Mouse (Mus musculus) ES-E14 (cell line): ENCODE measurements around the gene Vsir. TPM values are rescaled to one million over a fixed set of nuclear protein-coding genes. Genes with fewer than 3 reads are reported as not detected.

Experiments
- DNase-seq: peaks from one replicate; pipeline ENCODE4 v3.0.0-alpha.2; 2013; ENCODE audit warnings: low read depth, low spot score
- H3K27ac ChIP-seq: 2 replicates; pipeline ENCODE4 v1.5.1; 2012; ENCODE audit warnings: low read depth, mild to moderate bottlenecking, low read length, moderate library complexity, mixed read lengths; ENCODE audit not compliant: poor library complexity, insufficient read depth, severe bottlenecking
- H3K36me3 ChIP-seq: 2 replicates; pipeline ENCODE4 v1.6.1; 2012; ENCODE audit warnings: mild to moderate bottlenecking, low read length, moderate library complexity, mixed read lengths; ENCODE audit not compliant: control insufficient read depth, poor library complexity, insufficient read depth, severe bottlenecking
- H3K4me1 ChIP-seq, 2 experiments: fragments of 150-350 bp in 1 of 2; sonication (generic) in 1 of 2; 2 replicates each; pipeline ENCODE4 v1.6.1; 2012; ENCODE audit warnings: low read length in 2 of 2, mild to moderate bottlenecking in 1 of 2, mixed read lengths in 1 of 2; ENCODE audit not compliant: control insufficient read depth in 2 of 2, insufficient read depth in 2 of 2, poor library complexity in 1 of 2
- H3K4me3 ChIP-seq, 2 experiments: fragments of 150-350 bp in 1 of 2; sonication (generic) in 1 of 2; 2 replicates each; pipeline ENCODE4 v1.5.1; 2012; ENCODE audit warnings: low read length in 2 of 2, low read depth in 1 of 2, mild to moderate bottlenecking in 1 of 2, mixed read lengths in 1 of 2; ENCODE audit not compliant: insufficient read depth in 1 of 2, poor library complexity in 1 of 2, severe bottlenecking in 1 of 2
- H3K9ac ChIP-seq: 2 replicates; pipeline ENCODE4 v1.6.1; 2012; ENCODE audit warnings: low read depth, mild to moderate bottlenecking, low read length, mixed read lengths; ENCODE audit not compliant: poor library complexity, insufficient read depth, severe bottlenecking
- H3K9me3 ChIP-seq: fragments of 150-350 bp; sonication (generic); 2 replicates; pipeline ENCODE4 v1.6.1; 2012; ENCODE audit warnings: low read depth, mild to moderate bottlenecking, low read length; ENCODE audit not compliant: control insufficient read depth, insufficient read depth
- CHD2 ChIP-seq: IDR thresholded peaks from 2 replicates; pipeline ENCODE4 v1.6.1; 2014; ENCODE audit warnings: mild to moderate bottlenecking, low read depth, low read length, inconsistent platforms
- HCFC1 ChIP-seq: IDR thresholded peaks from 2 replicates; pipeline ENCODE4 v1.6.1; 2012; ENCODE audit warnings: low read length, inconsistent platforms, borderline replicate concordance; ENCODE audit not compliant: insufficient read depth
- MAFK ChIP-seq: IDR thresholded peaks from 2 replicates; pipeline ENCODE4 v1.6.1; 2014; ENCODE audit warnings: mild to moderate bottlenecking, low read depth, low read length, inconsistent platforms; ENCODE audit not compliant: insufficient read depth
- ZC3H11A ChIP-seq: IDR thresholded peaks from 2 replicates; pipeline ENCODE4 v1.6.1; 2012; ENCODE audit warnings: low read depth, mild to moderate bottlenecking, inconsistent platforms, low read length, borderline replicate concordance
- ZNF384 ChIP-seq: IDR thresholded peaks from 2 replicates; pipeline ENCODE4 v1.6.1; 2012; ENCODE audit warnings: low read depth, low read length, inconsistent platforms
- in situ Hi-C, 2 experiments: fragments of 600-800 bp; cut with MboI; formaldehyde crosslinking; loops; one replicate each; pipeline ENCODE4 v1.15.1; 2025; ENCODE audit warnings: low sequenced_read_pairs in 2 of 2, inconsistent platforms in 1 of 2; ENCODE audit not compliant: unreplicated experiment in 2 of 2
- total RNA-seq: library from RNA; depleted of rRNA; stranded (reverse); fragments of 300-350 nt; gene quantifications from 2 replicates; pipeline ENCODE4 v1.2.3, GENCODE M21; 2012

The Vsir gene
- total RNA-seq, 1 experiment = 5.5 TPM

- DNase-seq = no peak
- Histone ChIP-seq H3K36me3 (no peaks in the 10 kb centered on the region), H3K4me3 (no peak overlapping the region), H3K9me3 (no peaks in the 10 kb centered on the region), H3K27ac (no peak overlapping the region), H3K9ac (no peak overlapping the region), H3K4me1 (no peaks in the 10 kb centered on the region)
- in situ Hi-C loops = no loop called here
- TF ChIP-seq HCFC1 (no peak), MAFK (no peak), CHD2 (no peak), ZC3H11A (no peak), ZNF384 (no peak)
Measured at GRCm38 (mm10) chr10:60370601-60371061, 24.0 kb downstream of the Vsir start.

DNA sequence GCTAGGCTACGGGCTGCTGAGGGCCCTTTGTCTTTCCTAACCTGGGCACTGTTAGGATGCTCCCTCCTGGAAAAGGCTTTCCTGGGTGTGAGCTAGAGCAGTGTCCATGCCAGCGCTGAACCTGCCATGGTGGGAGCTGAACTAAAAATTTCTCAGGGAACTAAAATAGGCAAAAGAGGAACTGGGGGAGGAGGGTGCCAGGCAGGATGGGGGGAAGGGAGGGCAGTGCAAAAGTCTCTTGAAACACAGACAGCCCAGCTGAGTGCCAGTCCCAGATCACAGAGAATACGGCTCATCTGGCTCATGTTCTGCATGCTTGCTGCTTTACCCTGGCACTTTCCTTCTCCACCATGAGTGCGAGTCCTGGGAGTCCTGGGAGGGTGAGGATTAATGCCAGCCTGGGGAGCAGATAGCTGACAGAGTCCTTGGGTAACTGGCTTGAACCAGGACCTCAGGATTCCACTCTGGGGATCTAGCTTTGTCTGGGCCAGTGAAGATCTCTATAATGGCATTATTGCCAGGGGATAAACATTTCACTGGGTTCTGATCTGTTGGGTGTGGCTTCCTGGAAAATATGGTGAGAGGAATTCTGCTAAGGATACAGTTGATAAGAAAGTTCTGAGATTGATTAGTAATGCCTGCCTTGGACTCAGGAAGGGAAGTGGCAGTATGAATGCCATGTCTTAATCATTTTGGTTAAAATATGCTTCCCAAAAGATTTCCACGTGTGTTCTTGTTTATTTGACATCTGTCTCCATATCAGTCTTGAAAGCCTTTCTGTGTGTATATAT lies 25.1 kb downstream of the Vsir start:
- Histone ChIP-seq H3K4me1 (no peaks in the 10 kb centered on the region), H3K36me3 (no peaks in the 10 kb centered on the region), H3K9me3 (no peaks in the 10 kb centered on the region), H3K27ac (no peak overlapping the region), H3K9ac (no peak overlapping the region), H3K4me3 (no peak overlapping the region)
- in situ Hi-C loops = no loop called here
- DNase-seq = no peak
- TF ChIP-seq MAFK (no peak), HCFC1 (no peak), ZNF384 (no peak), ZC3H11A (no peak), CHD2 (no peak)

- no peak for TF ChIP-seq CHD2
- no peak for TF ChIP-seq ZC3H11A
- TF ChIP-seq MAFK = no peak
- TF ChIP-seq HCFC1 = no peak
- Histone ChIP-seq H3K4me1 (no peaks in the 10 kb centered on the region), H3K27ac (no peak overlapping the region), H3K9me3 (no peaks in the 10 kb centered on the region), H3K36me3 (no peaks in the 10 kb centered on the region), H3K4me3 (no peak overlapping the region), H3K9ac (no peak overlapping the region)
- no peak for DNase-seq
- in situ Hi-C loops = no loop called here
Measured at GRCm38 (mm10) chr10:60373543-60373936, 26.9 kb downstream of the Vsir start.

DNA sequence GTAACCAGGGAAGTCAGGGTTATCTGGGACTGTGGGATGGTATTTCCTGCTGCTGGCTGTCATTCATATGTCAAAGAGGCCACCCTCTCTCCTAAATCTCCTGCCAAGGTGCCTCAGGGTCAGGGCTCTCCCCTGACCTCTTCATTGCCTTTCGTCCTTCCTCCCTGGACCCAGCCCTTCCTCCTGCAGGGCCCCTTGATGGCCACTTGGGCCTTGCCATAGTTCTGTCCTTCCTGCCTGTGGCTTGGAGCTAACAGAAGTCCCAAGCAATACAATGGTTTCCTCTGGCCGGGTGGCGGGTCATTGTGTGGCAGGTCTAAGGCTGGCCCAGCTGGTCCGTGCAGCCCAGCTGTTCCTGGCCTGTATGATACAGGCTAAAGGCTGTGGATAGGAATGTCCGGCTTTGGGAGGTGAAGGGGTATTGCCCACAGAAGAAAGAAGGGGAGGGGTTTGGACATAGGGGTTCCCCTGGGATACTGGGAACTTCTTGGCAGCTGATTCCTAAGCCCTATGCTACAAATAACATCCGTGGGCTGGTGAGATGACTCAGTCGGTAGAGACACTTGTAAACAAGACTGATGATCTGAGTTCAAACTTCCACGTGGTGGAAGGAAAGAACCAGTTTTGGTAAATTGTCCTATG lies 27.4 kb downstream of the Vsir start:
- H3K9me3 ChIP-seq = no peaks in the 10 kb centered on the region
- no peaks in the 10 kb centered on the region for H3K36me3 ChIP-seq
- TF ChIP-seq MAFK (no peak), CHD2 (no peak), HCFC1 (no peak), ZNF384 (no peak), ZC3H11A (no peak)
- H3K9ac ChIP-seq = no peak overlapping the region
- H3K4me1 ChIP-seq = no peaks in the 10 kb centered on the region
- no peak overlapping the region for H3K4me3 ChIP-seq
- H3K27ac ChIP-seq = no peak overlapping the region
- DNase-seq = no peak
- in situ Hi-C loops = no loop called here
